Mouse (Mus musculus) cerebellum, adult 9-10 months (tissue): ENCODE data around the gene Nme9.

ENCODE experiments used
- DNase-seq: peaks from one replicate; pipeline ENCODE4 v3.0.0; 2022

Gene Nme9

DNA sequence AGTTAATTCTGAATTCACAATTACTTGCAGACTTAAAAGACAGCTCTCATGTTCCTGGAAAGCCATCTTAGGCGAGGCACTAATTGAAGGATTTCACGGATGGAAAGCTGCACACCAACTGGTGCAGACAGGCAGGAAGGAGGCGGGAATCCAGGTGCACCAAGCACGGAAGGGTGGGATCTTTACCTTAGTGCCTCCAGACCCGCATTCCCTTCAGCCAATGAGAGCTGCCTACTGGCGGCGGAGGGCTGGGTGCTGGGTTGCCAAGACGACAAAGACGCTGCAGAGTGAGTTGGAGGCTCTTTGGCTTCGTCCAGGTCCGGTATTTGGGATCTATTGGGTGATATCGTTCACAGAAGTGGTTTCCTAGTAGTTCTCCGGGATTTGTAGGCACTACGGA lies at the start of gene Nme9:
Gene Nme9 (plus strand): TSS at position 315 of the 400 bp plus-strand sequence.
- no peak for DNase-seq

- no peak for DNase-seq
These were observed 42.0 kb upstream of the Nme9 start for GRCm38 (mm10) chr9:99409280-99409679.

DNA sequence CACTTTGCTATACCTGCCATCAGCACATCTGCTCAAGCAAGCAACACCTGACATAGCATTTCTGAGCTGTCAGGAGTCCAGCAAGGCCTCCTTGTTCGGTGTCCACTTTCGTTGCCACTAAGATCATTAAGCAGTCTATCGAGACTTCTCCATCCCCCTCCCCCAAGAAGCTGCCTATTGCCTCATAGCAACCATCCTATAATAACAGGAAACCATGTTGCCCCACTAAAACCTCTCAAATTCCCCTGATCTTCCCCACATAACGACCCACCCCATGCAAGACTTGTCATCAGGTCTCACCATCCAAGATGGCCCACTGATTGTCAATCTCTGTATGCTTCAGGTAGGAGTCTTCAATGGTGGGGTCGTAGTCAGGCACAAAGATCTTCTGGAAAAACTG lies 40.2 kb upstream of the Nme9 start:
- DNase-seq = no peak

DNA sequence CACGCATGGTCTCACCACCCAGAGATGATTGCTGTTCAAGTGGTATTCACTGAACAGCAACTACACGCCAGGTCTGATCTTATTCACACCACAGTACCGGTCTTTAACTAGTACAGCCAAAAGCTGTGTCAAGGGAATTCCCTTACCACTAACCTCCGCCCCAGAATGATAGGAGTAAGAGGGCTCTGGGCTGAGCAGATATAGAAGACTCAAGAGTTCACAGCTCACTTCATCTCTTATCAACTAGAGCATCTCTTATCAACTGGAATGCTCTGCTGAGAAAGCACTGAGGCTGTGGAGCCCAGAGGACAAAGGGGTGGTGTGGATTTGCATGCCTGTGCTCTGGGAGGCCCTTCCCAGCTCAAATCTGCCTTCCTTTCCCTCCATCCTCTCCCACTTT lies 39.5 kb upstream of the Nme9 start:
- DNase-seq = no peak

- DNase-seq = no peak
These were observed 34.5 kb upstream of the Nme9 start for GRCm38 (mm10) chr9:99416809-99417208.

DNA sequence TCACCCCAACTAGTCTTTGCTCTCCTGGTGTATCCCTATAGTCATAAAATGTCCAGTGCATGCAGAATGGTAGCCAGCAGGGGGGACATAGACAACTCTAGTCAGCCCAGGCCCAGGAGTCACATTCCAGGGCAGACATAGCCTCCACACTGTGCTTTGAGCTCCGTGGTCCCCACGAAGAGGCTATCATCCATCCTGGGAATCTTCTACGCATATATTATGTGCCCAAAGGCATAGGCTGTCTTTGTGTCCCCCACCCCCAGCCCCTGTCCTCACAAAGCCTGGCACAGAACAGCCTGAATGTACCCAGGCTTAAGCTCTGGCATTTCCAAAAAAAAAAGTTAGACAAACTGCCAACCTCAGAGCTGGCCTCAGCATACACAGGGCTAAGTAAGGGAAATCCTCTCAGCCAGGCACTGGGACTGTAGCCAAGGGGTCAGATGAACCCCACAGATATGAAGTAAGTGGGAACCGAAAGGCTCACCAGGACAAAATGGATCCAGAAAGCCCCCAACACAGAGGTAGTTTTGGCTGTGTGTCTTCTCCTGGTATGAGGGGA lies 33.9 kb upstream of the Nme9 start:
- no peak for DNase-seq

- DNase-seq = no peak
These were observed 32.9 kb upstream of the Nme9 start for GRCm38 (mm10) chr9:99418377-99418776.

GRCm38 (mm10) chr9:99419951-99420701 lies 31.1 kb upstream of the Nme9 start:
- DNase-seq = no peak

DNA sequence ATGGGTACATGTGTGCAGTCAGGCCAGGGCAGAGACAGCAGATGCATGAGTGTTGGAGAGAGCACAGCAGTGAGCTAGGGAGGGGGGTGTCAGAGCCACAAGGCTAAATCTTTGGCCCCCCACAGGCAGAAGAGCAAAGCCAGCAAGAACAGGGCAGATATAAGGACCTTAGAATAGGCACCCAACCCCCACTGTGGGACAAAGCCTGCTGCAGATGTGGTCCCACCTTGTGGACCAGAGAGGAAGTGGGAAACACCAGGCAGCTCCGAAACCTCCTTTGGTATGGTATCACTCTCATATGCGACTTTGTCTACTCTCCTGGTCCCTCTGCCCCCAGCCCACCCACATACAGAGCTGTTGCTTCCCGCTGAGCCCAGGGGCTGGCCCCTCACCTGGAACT lies 29.4 kb upstream of the Nme9 start:
- no peak for DNase-seq

DNA sequence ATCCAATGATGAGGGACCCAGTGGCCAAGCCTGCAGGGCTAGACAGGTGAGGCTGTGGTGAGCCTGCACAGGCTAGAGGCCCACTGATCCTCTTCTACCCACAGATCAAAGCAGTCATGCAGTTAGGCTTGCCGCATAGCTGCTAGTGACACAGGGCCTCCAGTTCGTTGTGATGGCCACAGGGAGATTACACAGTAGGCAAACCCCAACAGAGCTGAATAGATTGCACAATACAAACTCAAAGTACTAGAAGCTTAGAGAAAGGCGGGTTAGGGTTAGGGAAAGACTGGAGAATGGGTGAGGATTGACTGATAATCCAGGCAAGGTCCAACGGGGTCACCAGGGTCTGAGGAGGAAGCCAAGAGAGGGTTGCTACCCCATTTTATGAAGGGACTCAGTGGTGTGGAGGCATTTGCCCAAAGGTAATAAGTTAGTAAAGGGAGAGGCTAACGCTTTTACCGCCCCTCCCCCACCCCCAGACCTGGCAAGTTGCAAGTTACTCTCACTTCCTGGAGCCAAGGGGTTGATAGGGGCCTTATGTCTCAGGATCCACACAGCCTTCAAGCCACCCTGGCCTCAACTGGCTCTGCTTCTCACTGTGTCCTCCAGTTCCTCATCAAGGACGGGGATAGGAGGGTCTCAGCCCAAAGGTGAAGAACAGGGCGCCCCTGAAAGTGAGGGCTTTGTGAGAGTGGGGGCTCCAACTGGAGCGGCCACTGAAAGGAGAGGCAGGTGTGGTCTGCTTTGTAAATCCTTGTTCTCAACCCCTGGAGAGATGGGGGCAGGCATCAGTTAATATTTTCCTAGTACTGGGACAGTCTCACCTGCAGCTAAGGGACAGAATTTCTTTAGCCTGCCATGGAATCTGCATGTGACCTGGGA lies 27.3 kb upstream of the Nme9 start:
- DNase-seq = no peak

GRCm38 (mm10) chr9:99424574-99424863 lies 26.8 kb upstream of the Nme9 start:
- DNase-seq = no peak

DNA sequence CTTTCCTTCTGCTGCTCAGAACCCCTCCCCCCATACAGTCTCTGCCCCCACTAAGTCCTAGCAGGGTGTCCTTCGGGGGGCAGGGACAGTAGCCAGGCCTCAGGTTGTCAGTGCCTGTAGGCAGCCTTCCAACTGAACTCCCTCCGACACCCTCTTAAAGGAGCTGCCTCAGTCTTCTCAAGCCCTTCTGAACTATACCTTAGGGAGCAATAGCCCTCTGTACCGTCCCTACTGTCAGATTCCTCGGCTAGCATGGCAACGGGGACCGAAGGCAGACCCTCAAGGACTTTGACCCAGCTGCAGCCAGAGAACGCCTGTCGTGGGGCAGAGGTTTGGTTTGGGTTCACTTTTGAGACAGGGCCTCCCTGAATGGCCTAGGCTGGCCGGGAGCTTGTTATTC lies 26.0 kb upstream of the Nme9 start:
- no peak for DNase-seq

GRCm38 (mm10) chr9:99428601-99429331 lies 22.5 kb upstream of the Nme9 start:
- DNase-seq = no peak

DNA sequence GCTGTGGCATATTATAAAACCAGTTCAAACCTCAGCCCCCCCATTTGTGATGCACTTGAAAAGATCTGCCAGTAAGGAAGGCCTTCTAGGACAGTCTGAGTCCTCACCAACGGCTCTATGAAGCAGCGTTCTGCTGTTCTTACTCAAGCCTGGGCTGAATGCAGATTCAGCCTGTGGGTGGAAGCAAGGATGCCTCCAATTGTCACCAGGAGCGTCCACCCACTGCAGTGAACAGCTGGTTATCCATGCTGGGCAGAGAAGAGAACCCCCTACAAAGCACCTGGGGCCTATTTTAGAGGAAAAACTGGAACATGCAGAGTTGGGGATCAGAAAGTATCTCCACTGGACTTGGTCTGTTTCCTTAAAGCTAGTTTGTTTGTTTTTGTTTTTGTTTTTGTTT lies 21.4 kb upstream of the Nme9 start:
- DNase-seq = no peak

DNA sequence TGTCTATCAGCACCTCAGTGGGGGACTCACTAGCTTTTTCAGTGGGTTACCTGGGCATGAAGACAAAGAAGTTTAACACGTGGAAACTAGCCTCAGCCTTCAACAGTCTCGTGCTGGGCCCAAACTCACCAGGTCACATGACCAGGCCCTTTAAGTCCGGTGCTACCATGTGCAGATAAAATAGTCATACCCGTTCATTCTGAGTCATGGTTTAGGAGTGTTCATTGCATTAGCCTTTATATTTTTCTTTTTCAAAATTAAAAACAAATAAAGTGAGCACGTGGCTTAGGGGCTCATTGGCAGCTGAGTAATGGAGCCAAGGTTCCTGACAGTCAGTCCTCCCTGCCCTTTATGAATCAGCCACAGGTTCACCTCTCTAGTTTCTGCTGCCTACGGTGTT lies 20.5 kb upstream of the Nme9 start:
- no peak for DNase-seq

DNA sequence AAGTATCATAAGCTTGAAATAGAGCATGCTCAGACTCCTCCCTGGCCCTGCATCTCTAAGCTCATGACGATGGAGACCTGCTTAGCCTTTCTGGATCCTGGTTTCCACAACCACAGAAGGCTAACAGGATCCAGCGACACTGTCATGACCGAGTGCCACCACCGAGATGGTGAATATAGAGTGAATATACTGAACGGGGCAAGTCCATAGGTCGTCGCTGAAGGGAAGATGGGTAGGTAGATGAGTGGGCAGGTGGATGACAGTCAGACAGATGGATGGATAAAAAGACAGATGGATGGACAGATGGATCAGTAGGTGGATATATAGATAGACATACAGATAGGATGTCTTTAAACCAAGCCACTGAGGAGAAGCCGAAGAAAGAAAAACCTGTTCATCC lies 19.9 kb upstream of the Nme9 start:
- no peak for DNase-seq

GRCm38 (mm10) chr9:99431963-99432362 lies 19.3 kb upstream of the Nme9 start:
- peak; percentile 74 for DNase-seq

DNA sequence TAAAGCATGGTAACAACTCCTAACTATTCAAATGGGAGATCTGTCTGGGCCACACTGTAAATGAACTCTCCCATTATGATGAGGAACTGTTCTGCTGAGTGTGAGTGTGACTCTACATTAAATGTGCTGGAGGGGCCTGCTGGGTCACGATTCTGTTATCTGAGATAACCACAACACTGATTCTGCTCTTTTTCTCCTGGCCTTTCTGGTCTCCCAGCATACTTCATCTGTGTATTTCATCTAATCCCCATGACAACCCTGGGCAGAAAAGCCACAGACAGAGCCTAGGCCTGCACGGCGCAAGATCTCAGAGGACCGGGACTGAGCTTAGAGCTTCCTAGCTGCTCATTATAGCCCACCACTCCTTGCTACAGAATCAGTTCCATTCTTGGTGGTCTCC lies 18.8 kb upstream of the Nme9 start:
- no peak for DNase-seq

GRCm38 (mm10) chr9:99434892-99435618 lies 16.2 kb upstream of the Nme9 start:
- no peak for DNase-seq

GRCm38 (mm10) chr9:99435619-99436181 lies 15.6 kb upstream of the Nme9 start:
- peak; percentile 73 for DNase-seq

GRCm38 (mm10) chr9:99436182-99437030 lies 14.9 kb upstream of the Nme9 start:
- DNase-seq = peak; percentile 76
